In the genomic region with DNA sequence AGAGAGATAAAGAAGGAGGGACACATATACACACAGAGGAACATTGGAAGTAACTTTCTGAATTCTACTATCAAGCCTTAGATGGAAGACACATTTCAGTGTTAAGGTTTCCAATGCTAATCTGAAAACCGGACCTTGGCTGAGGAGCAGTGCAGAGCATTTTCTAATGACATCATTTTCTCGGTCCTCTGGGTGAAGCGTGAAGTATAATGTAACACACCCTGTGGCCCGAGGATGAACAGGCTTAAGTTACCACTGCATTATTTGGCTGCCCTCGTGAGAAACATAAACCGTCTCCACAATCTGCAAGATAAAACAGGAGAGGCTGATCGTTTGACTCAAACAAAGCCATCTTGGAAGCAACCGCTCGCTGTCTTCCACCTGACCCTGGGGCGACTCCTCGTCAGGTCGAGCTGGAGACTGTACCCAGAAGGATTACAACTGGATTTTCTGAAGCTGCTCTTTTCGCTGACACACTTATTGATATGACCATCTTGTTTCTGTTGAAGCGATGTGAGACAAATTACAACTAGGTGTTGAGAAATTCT, we compare ENCODE assay signal across 21 mouse cellular contexts.
DNase-seq lines count a peak whose midpoint lies in the region; ATAC-seq and TF ChIP-seq lines count a peak whose summit lies in the region.
"Had no signal": no experiment of that assay in that cellular context is flagged by ENCODE, and none has a peak within 500 bp of the region (broad histone marks: within the 10 kb centered on the region; RNA-seq: fewer than 3 reads in every experiment).

No protein-coding gene starts in this region.

- no peak for TF ChIP-seq POLR2A in limb, embryonic 14.5 days (IDR thresholded peaks at IDR 0.05; ENCODE audit: borderline replicate concordance, extremely low read depth, insufficient read depth, insufficient read length)

- no peak overlapping the region for H3K4me2 ChIP-seq in limb, embryonic 14.5 days (replicated peaks; ENCODE audit: low read depth, low read length, severe bottlenecking)
- H3K4me2 ChIP-seq in embryonic facial prominence, embryonic 14.5 days (ENCODE audit: low read depth, low read length), result peak overlapping the region; percentile 31; the same call in 1 of the 2 replicates
- no peak overlapping the region for H3K4me2 ChIP-seq in hindbrain, embryonic 16.5 days (ENCODE audit: low read length)
- H3K4me2 ChIP-seq: heart, embryonic 15.5 days; stomach, embryonic 15.5 days had no signal

- intact Hi-C loops in heart, postnatal 10 days (cut with DNase I), result loop anchor here (10.0 kb wide), 1 partner anchor 149 kb away; no protein-coding TSS in a partner anchor

- in situ Hi-C loops in ES-E14 (cut with MboI; ENCODE audit: low sequenced_read_pairs in 2 of 2, unreplicated experiment in 2 of 2), result no loop called here

- ATAC-seq in limb, embryonic 14.5 days (ENCODE audit: low FRiP score, low read depth), result no peak
- ATAC-seq in embryonic facial prominence, embryonic 14.5 days (ENCODE audit: low read depth), result 0 out of 2 replicates have a peak, but pooled peaks have one; percentile 47
- ATAC-seq in hindbrain, embryonic 16.5 days, result no peak
- ATAC-seq: forebrain, embryonic 14.5 days; liver, postnatal 0 days had no signal

- H3K4me1 ChIP-seq in limb, embryonic 14.5 days (ENCODE audit: control insufficient read depth, insufficient read depth, low read length), result no peaks in the 10 kb centered on the region
- H3K4me1 ChIP-seq in limb, embryonic 10.5 days, result no peaks in the 10 kb centered on the region
- no peaks in the 10 kb centered on the region for H3K4me1 ChIP-seq in ES-E14 (ENCODE audit: control insufficient read depth in 2 of 2, insufficient read depth in 2 of 2, low read length in 2 of 2, poor library complexity in 1 of 2)
- no peaks in the 10 kb centered on the region for H3K4me1 ChIP-seq in embryonic facial prominence, embryonic 14.5 days (ENCODE audit: control insufficient read depth, insufficient read depth, low read length)
- H3K4me1 ChIP-seq in hindbrain, embryonic 16.5 days (ENCODE audit: control insufficient read depth, insufficient read depth, low read depth, low read length), result no peaks in the 10 kb centered on the region
- H3K4me1 ChIP-seq: heart, embryonic 15.5 days; stomach, embryonic 15.5 days had no signal

- H3K9ac ChIP-seq in limb, embryonic 14.5 days (ENCODE audit: low read depth, low read length, severe bottlenecking), result no peak overlapping the region
- H3K9ac ChIP-seq in ES-E14 (ENCODE audit: insufficient read depth, low read depth, low read length, poor library complexity, severe bottlenecking), result no peak overlapping the region
- H3K9ac ChIP-seq in embryonic facial prominence, embryonic 14.5 days (ENCODE audit: low read depth, low read length), result no peak overlapping the region
- no peak overlapping the region for H3K9ac ChIP-seq in hindbrain, embryonic 16.5 days (ENCODE audit: low read depth, low read length)
- H3K9ac ChIP-seq: heart, embryonic 15.5 days; liver, postnatal 0 days; stomach, embryonic 15.5 days had no signal

- H3K27me3 ChIP-seq in limb, embryonic 14.5 days (ENCODE audit: control insufficient read depth, insufficient read depth, low read length), result no peaks in the 10 kb centered on the region
- no peaks in the 10 kb centered on the region for H3K27me3 ChIP-seq in limb, embryonic 10.5 days (ENCODE audit: low read depth, poor library complexity, severe bottlenecking)
- H3K27me3 ChIP-seq in embryonic facial prominence, embryonic 14.5 days (replicated peaks; ENCODE audit: control insufficient read depth, insufficient read depth, low read length), result no peaks in the 10 kb centered on the region
- no peaks in the 10 kb centered on the region for H3K27me3 ChIP-seq in hindbrain, embryonic 16.5 days (replicated peaks; ENCODE audit: control insufficient read depth, insufficient read depth, low read length)
- H3K27me3 ChIP-seq: heart, embryonic 15.5 days; stomach, embryonic 15.5 days had no signal

- H3K36me3 ChIP-seq in limb, embryonic 14.5 days (ENCODE audit: control insufficient read depth, insufficient read depth, low read length), result no peaks in the 10 kb centered on the region
- no peaks in the 10 kb centered on the region for H3K36me3 ChIP-seq in limb, embryonic 10.5 days
- no peaks in the 10 kb centered on the region for H3K36me3 ChIP-seq in ES-E14 (ENCODE audit: control insufficient read depth, insufficient read depth, low read length, poor library complexity, severe bottlenecking)
- H3K36me3 ChIP-seq in embryonic facial prominence, embryonic 14.5 days (ENCODE audit: control insufficient read depth, insufficient read depth, low read length), result no peaks in the 10 kb centered on the region
- H3K36me3 ChIP-seq in hindbrain, embryonic 16.5 days (ENCODE audit: control insufficient read depth, insufficient read depth, low read length), result no peaks in the 10 kb centered on the region
- H3K36me3 ChIP-seq: G1E; heart, embryonic 15.5 days; stomach, embryonic 15.5 days had no signal

- DNase-seq in heart, postnatal 10 days, result peak; percentile 7 to 12
- DNase-seq in heart, adult 8-10 months (ENCODE audit: low spot score), result no peak
- peak; percentile 23 for DNase-seq in limb, embryonic 14.5 days (ENCODE audit: low spot score)
- no peak for DNase-seq in limb, embryonic 10.5 days (ENCODE audit: low spot score)
- DNase-seq in ES-E14 (ENCODE audit: low read depth, low spot score), result peak; percentile 24
- DNase-seq in embryonic facial prominence, embryonic 14.5 days (ENCODE audit: low spot score), result peak; percentile 38
- no peak for DNase-seq in thymus, postnatal 25 days
- DNase-seq: adrenal gland, postnatal 36 days; cerebellum, adult 18-20 months; cerebellum, postnatal 25 days; gastrocnemius, postnatal 25 days; kidney, adult 9 months; liver, postnatal 0 days; lung, postnatal 14 days; thymus, adult 18-20 months had no signal

- H3K4me3 ChIP-seq in limb, embryonic 14.5 days (replicated peaks; ENCODE audit: low read length), result no peak overlapping the region
- H3K4me3 ChIP-seq in limb, embryonic 10.5 days, result no peak overlapping the region
- no peak overlapping the region for H3K4me3 ChIP-seq in ES-E14 (ENCODE audit: insufficient read depth in 1 of 2, low read depth in 1 of 2, low read length in 2 of 2, poor library complexity in 1 of 2, severe bottlenecking in 1 of 2)
- no peak overlapping the region for H3K4me3 ChIP-seq in embryonic facial prominence, embryonic 14.5 days (ENCODE audit: low read depth, low read length)
- H3K4me3 ChIP-seq in hindbrain, embryonic 16.5 days (ENCODE audit: low read length), result no peak overlapping the region
- H3K4me3 ChIP-seq: erythroblast, embryonic 14.5 days; heart, embryonic 15.5 days; stomach, embryonic 15.5 days had no signal

- H3K9me3 ChIP-seq in limb, embryonic 14.5 days (ENCODE audit: control insufficient read depth, low read length), result no peaks in the 10 kb centered on the region
- no peaks in the 10 kb centered on the region for H3K9me3 ChIP-seq in limb, embryonic 10.5 days (replicated peaks)
- H3K9me3 ChIP-seq in ES-E14 (ENCODE audit: control insufficient read depth, insufficient read depth, low read depth, low read length), result 0 out of 2 replicates have a peak, but pooled peaks cover 2% of the 10 kb centered on the region
- H3K9me3 ChIP-seq in embryonic facial prominence, embryonic 14.5 days (ENCODE audit: control insufficient read depth, low read length), result no peaks in the 10 kb centered on the region
- no peaks in the 10 kb centered on the region for H3K9me3 ChIP-seq in hindbrain, embryonic 16.5 days (ENCODE audit: control insufficient read depth, low read length)
- H3K9me3 ChIP-seq: heart, embryonic 15.5 days; stomach, embryonic 15.5 days had no signal

- no peak overlapping the region for H3K27ac ChIP-seq in limb, embryonic 14.5 days (replicated peaks; ENCODE audit: low read depth, low read length)
- no peak overlapping the region for H3K27ac ChIP-seq in limb, embryonic 10.5 days
- no peak overlapping the region for H3K27ac ChIP-seq in ES-E14 (ENCODE audit: insufficient read depth, low read depth, low read length, poor library complexity, severe bottlenecking)
- no peak overlapping the region for H3K27ac ChIP-seq in embryonic facial prominence, embryonic 14.5 days (replicated peaks; ENCODE audit: low read depth, low read length)
- H3K27ac ChIP-seq in hindbrain, embryonic 16.5 days (ENCODE audit: low read depth, low read length), result no peak overlapping the region
- H3K27ac ChIP-seq: heart, embryonic 15.5 days; stomach, embryonic 15.5 days had no signal

- 63% methylated on average over 14 of the region's 14 CpGs for WGBS in limb, embryonic 14.5 days
- WGBS in limb, embryonic 10.5 days, result 75% methylated on average over 14 of the region's 14 CpGs
- WGBS in embryonic facial prominence, embryonic 14.5 days, result 45% methylated on average over 14 of the region's 14 CpGs
- 80% methylated on average over 14 of the region's 14 CpGs for WGBS in hindbrain, embryonic 16.5 days

TF ChIP-seq in ES-E14, 5 proteins besides CTCF, POLR2A, EP300 and RAD21:
- TF ChIP-seq HCFC1 (IDR thresholded peaks at IDR 0.05; ENCODE audit: borderline replicate concordance, insufficient read depth, low read length), result no peak
- TF ChIP-seq ZC3H11A (IDR thresholded peaks at IDR 0.05; ENCODE audit: borderline replicate concordance, low read depth, low read length), result no peak
- no peak for TF ChIP-seq CHD2 (IDR thresholded peaks at IDR 0.05; ENCODE audit: low read depth, low read length)
TF ChIP-seq in ES-E14: peak in this region for 0.

Comparison
In these comparisons a context has a peak if more than half of its experiments do, and no peak if none do; other contexts are left out.
1. DNase-seq: peak in heart, postnatal 10 days (2 of 2), limb, embryonic 14.5 days (single experiment), ES-E14 (single experiment) and embryonic facial prominence, embryonic 14.5 days (single experiment); none in heart, adult 8-10 months (single experiment), limb, embryonic 10.5 days (single experiment) and thymus, postnatal 25 days (single experiment).